Mouse (Mus musculus): ENCODE results near the gene Armc12.
A peak's percentile ranks its signal among the peaks of the same experiment; 100 is the strongest.

DNA sequence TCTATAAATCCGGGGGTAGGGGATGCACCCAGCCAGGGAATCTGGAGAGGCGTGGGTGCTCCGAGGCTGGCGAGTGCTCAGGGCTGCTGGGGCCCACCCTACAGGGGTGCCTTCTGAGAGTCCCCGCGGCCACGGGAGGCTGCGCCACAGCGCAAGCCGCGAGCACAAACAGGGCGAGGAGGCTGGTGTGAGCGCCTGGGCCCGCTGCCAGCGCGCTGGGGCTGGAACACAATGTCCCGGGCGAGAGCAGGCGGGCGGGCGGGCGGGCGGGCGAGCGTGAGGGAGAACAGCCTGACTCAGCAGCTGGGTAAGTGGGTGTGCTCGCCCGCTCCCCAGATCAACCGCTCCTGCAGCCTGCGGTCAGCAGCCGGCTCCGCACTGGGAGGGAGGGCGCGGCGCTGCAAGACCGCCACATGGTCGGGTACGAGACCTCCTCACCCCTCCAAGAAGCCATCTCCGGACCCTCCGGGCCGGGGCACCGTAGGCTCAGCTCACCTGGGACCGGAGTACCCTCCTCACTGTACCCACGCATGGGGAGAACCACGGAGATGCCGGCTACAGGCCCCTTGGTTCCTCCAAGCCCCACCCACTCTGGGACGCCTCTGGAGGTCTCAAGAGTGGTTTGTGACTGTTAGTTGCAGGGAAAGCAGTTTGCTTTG is 12.5 kb upstream of the Armc12 start:
- TF ChIP-seq CTCF (IDR thresholded peaks at IDR 0.05; ENCODE audit: insufficient read depth, low read length) (no peak), POLR2A (IDR thresholded peaks at IDR 0.05; ENCODE audit: borderline replicate concordance, extremely low read depth, low read depth, low read length) (peak; percentile 54)

Measured in lung, adult 2 months (tissue).